8 mouse cellular contexts compared by ENCODE assay signal in genomic region chrX:11437151-11437944, GRCm38 (mm10).
DNase-seq lines count a peak whose midpoint lies in the region; ATAC-seq lines count a peak whose summit lies in the region.
"Had no signal": no experiment of that assay in that cellular context is flagged by ENCODE, and none has a peak within 500 bp of the region (broad histone marks: within the 10 kb centered on the region; RNA-seq: fewer than 3 reads in every experiment).

No protein-coding gene starts in this region.

- ATAC-seq in heart, embryonic 14.5 days (ENCODE audit: insufficient number of reproducible peaks, insufficient read depth, low FRiP score, low read depth) = no peak
- ATAC-seq in stomach, embryonic 14.5 days (ENCODE audit: insufficient number of reproducible peaks, insufficient read depth, low FRiP score, low read depth) = no peak

- H3K27me3 ChIP-seq in heart, embryonic 14.5 days (ENCODE audit: control insufficient read depth, insufficient read depth, low read length) = 0 out of 2 replicates have a peak, but pooled peaks cover 8% of the 10 kb centered on the region
- no peaks in the 10 kb centered on the region for H3K27me3 ChIP-seq in stomach, embryonic 14.5 days (ENCODE audit: control insufficient read depth, insufficient read depth, low read length)

- peak overlapping the region; percentile 22 for H3K4me2 ChIP-seq in heart, embryonic 14.5 days (ENCODE audit: low read length)
- no peak overlapping the region for H3K4me2 ChIP-seq in stomach, embryonic 14.5 days (replicated peaks; ENCODE audit: low read depth, low read length)
- H3K4me2 ChIP-seq: embryonic facial prominence, embryonic 15.5 days had no signal

- no peak overlapping the region for H3K9ac ChIP-seq in heart, embryonic 14.5 days (ENCODE audit: low read length)
- H3K9ac ChIP-seq in stomach, embryonic 14.5 days (replicated peaks; ENCODE audit: low read depth, low read length) = no peak overlapping the region
- H3K9ac ChIP-seq: embryonic facial prominence, embryonic 15.5 days had no signal

- H3K36me3 ChIP-seq in heart, embryonic 14.5 days (ENCODE audit: control insufficient read depth, insufficient read depth, low read length) = no peaks in the 10 kb centered on the region
- H3K36me3 ChIP-seq in stomach, embryonic 14.5 days (ENCODE audit: control insufficient read depth, insufficient read depth, low read length) = no peaks in the 10 kb centered on the region
- H3K36me3 ChIP-seq: embryonic facial prominence, embryonic 15.5 days had no signal

- 39% methylated on average over 12 of the region's 12 CpGs for WGBS in heart, embryonic 14.5 days
- 39% methylated on average over 12 of the region's 12 CpGs for WGBS in stomach, embryonic 14.5 days

- peak; percentile 19 for DNase-seq in layer of hippocampus, adult 11-12 months (ENCODE audit: low spot score)
- no peak for DNase-seq in layer of hippocampus, postnatal 36 days
- peak; percentile 76 for DNase-seq in forelimb bud, embryonic 11.5 days (ENCODE audit: low read depth, low spot score)
- DNase-seq in kidney, postnatal 4 days = peak; percentile 42 to 65
- DNase-seq in B cell, adult 2 months = no peak

- H3K4me3 ChIP-seq in heart, embryonic 14.5 days (ENCODE audit: control insufficient read depth in 1 of 2, insufficient read depth in 1 of 2, low read depth in 1 of 2, low read length in 2 of 2) = no peak overlapping the region
- no peak overlapping the region for H3K4me3 ChIP-seq in stomach, embryonic 14.5 days (ENCODE audit: low read depth, low read length)
- H3K4me3 ChIP-seq: embryonic facial prominence, embryonic 15.5 days had no signal

- H3K9me3 ChIP-seq in heart, embryonic 14.5 days (ENCODE audit: control insufficient read depth, low read length) = no peaks in the 10 kb centered on the region
- H3K9me3 ChIP-seq in stomach, embryonic 14.5 days (ENCODE audit: control insufficient read depth, low read depth, low read length) = no peaks in the 10 kb centered on the region
- H3K9me3 ChIP-seq: embryonic facial prominence, embryonic 15.5 days had no signal

- peaks cover 21 to 24% of the 10 kb centered on the region in 2 experiments for H3K4me1 ChIP-seq in heart, embryonic 14.5 days (ENCODE audit: control insufficient read depth in 2 of 2, insufficient read depth in 2 of 2, low read length in 2 of 2)
- peaks cover 7% of the 10 kb centered on the region; the same call in 1 of the 2 replicates for H3K4me1 ChIP-seq in stomach, embryonic 14.5 days (ENCODE audit: control insufficient read depth, insufficient read depth, low read length)

- peak overlapping the region; percentile 44 to 55; a peak in 3 of 4 replicates for H3K27ac ChIP-seq in heart, embryonic 14.5 days (replicated peaks in 1 of 2; ENCODE audit: control insufficient read depth in 1 of 2, insufficient read depth in 1 of 2, low read depth in 2 of 2, low read length in 2 of 2)
- peak overlapping the region; percentile 48; the same call in 1 of the 2 replicates for H3K27ac ChIP-seq in stomach, embryonic 14.5 days (ENCODE audit: low read length)
- H3K27ac ChIP-seq: embryonic facial prominence, embryonic 15.5 days had no signal

Comparison
In these comparisons a context has a peak if more than half of its experiments do, and no peak if none do; other contexts are left out.
1. DNase-seq: peak in layer of hippocampus, adult 11-12 months (single experiment), forelimb bud, embryonic 11.5 days (single experiment) and kidney, postnatal 4 days (2 of 2); none in layer of hippocampus, postnatal 36 days (0 of 2) and B cell, adult 2 months (0 of 2).